Mouse (Mus musculus) T-helper 1 cell (primary cell): ENCODE results near the gene Bmper.

Experiments used
- in situ Hi-C: fragments of 300-600 bp; cut with MboI, MseI; formaldehyde crosslinking; loops from one replicate; pipeline ENCODE4 v1.15.1; 2025; ENCODE audit warnings: high pct_unique_total_duplicates

Bmper gene

GRCm38 (mm10) chr9:23295569-23295968 lies 72.7 kb downstream of the Bmper start:
- in situ Hi-C loops = no loop called here

- in situ Hi-C loops = no loop called here
Observed at GRCm38 (mm10) chr9:23297491-23298170, 74.8 kb downstream of the Bmper start.

GRCm38 (mm10) chr9:23300376-23300775 lies 77.5 kb downstream of the Bmper start:
- in situ Hi-C loops = loop anchor here (10.0 kb wide), 1 partner anchor 184 kb away; no protein-coding TSS in a partner anchor

GRCm38 (mm10) chr9:23305681-23306080 lies 82.8 kb downstream of the Bmper start:
- in situ Hi-C loops = loop anchor here (10.0 kb wide), 1 partner anchor 179 kb away; no protein-coding TSS in a partner anchor

GRCm38 (mm10) chr9:23306226-23306625 lies 83.3 kb downstream of the Bmper start:
- in situ Hi-C loops = loop anchor here (10.0 kb wide), 1 partner anchor 179 kb away; no protein-coding TSS in a partner anchor

GRCm38 (mm10) chr9:23307835-23308234 lies 85.0 kb downstream of the Bmper start:
- in situ Hi-C loops = loop anchor here (10.0 kb wide), 1 partner anchor 177 kb away; no protein-coding TSS in a partner anchor

- in situ Hi-C loops = no loop called here
Observed at GRCm38 (mm10) chr9:23310953-23311352, 88.1 kb downstream of the Bmper start.

- in situ Hi-C loops = no loop called here
Observed at GRCm38 (mm10) chr9:23311956-23312355, 89.1 kb downstream of the Bmper start.

- in situ Hi-C loops = no loop called here
Observed at GRCm38 (mm10) chr9:23312877-23313276, 90.0 kb downstream of the Bmper start.

- in situ Hi-C loops = no loop called here
Observed at GRCm38 (mm10) chr9:23315631-23316330, 92.9 kb downstream of the Bmper start.

- in situ Hi-C loops = no loop called here
Observed at GRCm38 (mm10) chr9:23327830-23328229, 105.0 kb downstream of the Bmper start.

GRCm38 (mm10) chr9:23333041-23333622 lies 110.3 kb downstream of the Bmper start:
- in situ Hi-C loops = no loop called here

- in situ Hi-C loops = no loop called here
Observed at GRCm38 (mm10) chr9:23340551-23340950, 117.7 kb downstream of the Bmper start.

- in situ Hi-C loops = no loop called here
Observed at GRCm38 (mm10) chr9:23341246-23341645, 118.4 kb downstream of the Bmper start.

GRCm38 (mm10) chr9:23344353-23344752 lies 121.5 kb downstream of the Bmper start:
- in situ Hi-C loops = no loop called here

GRCm38 (mm10) chr9:23345093-23345844 lies 122.4 kb downstream of the Bmper start:
- in situ Hi-C loops = no loop called here

GRCm38 (mm10) chr9:23349603-23350002 lies 126.7 kb downstream of the Bmper start:
- in situ Hi-C loops = no loop called here

- in situ Hi-C loops = no loop called here
Observed at GRCm38 (mm10) chr9:23351400-23351799, 128.5 kb downstream of the Bmper start.

GRCm38 (mm10) chr9:23352396-23352795 lies 129.5 kb downstream of the Bmper start:
- in situ Hi-C loops = no loop called here

GRCm38 (mm10) chr9:23354201-23354820 lies 131.4 kb downstream of the Bmper start:
- in situ Hi-C loops = no loop called here

GRCm38 (mm10) chr9:23358108-23358507 lies 135.2 kb downstream of the Bmper start:
- in situ Hi-C loops = no loop called here
